Mouse (Mus musculus): Measurements from ENCODE around the gene Fam206a.

Gene Fam206a

GRCm38 (mm10) chr4:56801907-56802668 lies at the start of gene Fam206a, which contains the start of gene Elp1:
Fam206a (plus strand) TSS chr4:56802345.
Elp1 (minus strand) TSS chr4:56802331.
- DNase-seq, result peak; percentile 84 to 88

GRCm38 (mm10) chr4:56756021-56756420 lies 46.1 kb upstream of the Fam206a start:
- no peak for DNase-seq

- no peak for DNase-seq
These were observed 45.1 kb upstream of the Fam206a start for GRCm38 (mm10) chr4:56756966-56757600.

DNA sequence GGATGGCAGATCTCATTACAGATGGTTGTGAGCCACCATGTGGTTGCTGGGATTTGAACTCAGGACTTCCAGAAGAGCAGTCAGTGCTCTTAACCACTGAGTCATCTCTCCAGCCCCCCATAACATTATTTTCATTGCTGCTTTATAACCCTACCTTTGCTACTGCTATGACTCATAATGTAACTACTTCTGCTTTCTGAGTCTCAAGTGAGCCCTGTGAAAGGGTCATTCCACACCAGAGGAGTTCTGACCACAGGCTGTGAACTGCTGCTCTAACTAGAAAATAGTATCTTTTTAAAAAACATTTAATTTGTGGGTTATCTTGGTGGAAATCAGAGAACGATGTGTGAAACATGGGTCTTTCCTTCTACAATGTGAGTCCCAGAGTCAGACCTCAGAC lies 44.5 kb upstream of the Fam206a start:
- no peak for DNase-seq

- no peak for DNase-seq
These were observed 34.3 kb upstream of the Fam206a start for GRCm38 (mm10) chr4:56767861-56768284.

- no peak for DNase-seq
These were observed 33.2 kb upstream of the Fam206a start for GRCm38 (mm10) chr4:56768913-56769312.

GRCm38 (mm10) chr4:56771065-56771464 lies 31.1 kb upstream of the Fam206a start:
- DNase-seq, result no peak

GRCm38 (mm10) chr4:56791373-56791772 lies 10.8 kb upstream of the Fam206a start:
- DNase-seq, result no peak

- no peak for DNase-seq
These were observed 565 bp downstream of the Fam206a start for GRCm38 (mm10) chr4:56802669-56803150.

DNA sequence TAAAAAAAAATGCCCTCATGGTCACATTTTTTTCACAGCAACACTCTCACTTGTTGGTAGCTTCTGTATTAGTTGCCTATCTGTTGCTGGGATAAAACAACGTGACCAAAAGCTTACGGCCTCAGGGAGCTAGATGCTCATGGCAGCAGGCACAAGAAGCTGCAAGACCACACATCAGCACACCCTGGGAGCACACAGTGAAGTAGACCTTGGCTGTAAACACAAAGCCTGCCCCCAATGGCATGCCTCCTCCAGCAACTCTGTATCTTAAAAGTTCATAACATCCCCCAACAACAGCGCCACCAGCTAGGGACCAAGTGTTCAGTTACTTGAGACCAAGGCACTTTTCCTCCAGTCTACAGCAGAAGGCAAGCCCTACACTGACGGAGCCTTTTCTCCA lies 6.9 kb downstream of the Fam206a start:
- DNase-seq, result no peak

DNA sequence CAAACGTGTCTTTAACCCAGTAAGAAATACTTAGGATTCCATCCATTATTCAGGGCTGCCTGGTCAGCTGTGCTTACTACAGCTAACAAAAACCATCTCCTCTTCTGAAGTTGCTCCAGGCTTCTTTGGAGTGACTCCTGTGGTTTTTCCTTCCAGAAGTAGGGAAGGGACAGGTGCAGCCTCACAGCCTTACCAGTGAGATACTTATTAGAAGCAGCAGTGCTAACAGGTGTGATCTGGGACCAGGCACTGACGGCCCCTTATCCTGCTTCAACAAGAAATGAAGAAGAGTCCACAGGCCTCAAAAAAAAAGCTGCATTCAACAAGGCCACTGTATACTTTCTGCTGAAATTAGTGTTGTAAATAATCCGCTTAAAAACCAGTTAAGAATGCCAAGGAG lies 9.5 kb downstream of the Fam206a start:
- no peak for DNase-seq

- no peak for DNase-seq
These were observed 10.0 kb downstream of the Fam206a start for GRCm38 (mm10) chr4:56812096-56812495.

DNA sequence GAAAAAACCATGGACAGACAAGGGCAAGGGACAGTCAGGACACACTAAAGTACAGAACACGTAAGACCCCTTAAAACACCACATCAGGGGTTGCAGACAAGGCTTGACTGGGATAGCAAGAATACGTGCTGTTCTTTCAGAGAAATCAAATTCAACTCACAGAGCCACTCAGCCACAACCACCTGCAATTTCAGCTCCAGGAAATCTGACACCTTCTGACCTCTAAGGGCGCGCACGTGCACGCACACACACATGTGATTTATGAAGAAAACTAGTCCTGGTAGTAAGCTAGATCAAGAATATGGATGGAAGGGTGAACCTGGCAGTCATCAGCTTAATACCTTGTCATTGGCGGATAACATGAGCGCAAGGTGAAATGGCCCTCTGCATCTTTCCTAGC lies 13.0 kb downstream of the Fam206a start:
- no peak for DNase-seq

DNA sequence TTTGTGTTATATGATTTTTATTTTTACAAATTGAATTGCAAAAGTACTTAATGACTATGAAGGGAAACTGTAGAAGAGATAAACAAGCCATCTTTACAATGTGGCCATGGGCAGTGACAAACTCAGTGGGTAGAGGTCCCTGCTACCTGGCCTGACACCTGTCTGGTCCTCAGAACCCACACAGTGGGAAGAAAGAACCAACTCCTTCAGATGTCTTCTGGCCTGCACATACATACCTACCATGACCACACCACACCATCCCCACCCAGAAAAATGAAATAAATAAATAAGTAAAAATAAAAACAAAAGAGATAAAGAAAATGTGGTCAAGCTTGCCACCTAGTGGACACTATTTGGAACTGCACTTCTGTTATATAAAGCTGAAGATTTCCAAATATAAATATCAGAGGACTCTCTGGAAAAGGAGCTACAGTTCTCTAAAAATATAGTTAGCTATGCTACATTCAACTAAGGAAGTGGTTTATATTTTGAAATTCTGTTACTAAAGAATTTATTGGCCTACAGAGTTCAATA lies 17.9 kb downstream of the Fam206a start:
- DNase-seq, result no peak

- DNase-seq, result no peak
These were observed 22.1 kb downstream of the Fam206a start for GRCm38 (mm10) chr4:56824231-56824630.

GRCm38 (mm10) chr4:56828932-56829331 lies 26.8 kb downstream of the Fam206a start:
- DNase-seq, result no peak

GRCm38 (mm10) chr4:56829511-56829921 lies 27.4 kb downstream of the Fam206a start:
- no peak for DNase-seq

GRCm38 (mm10) chr4:56831013-56831609 lies 29.0 kb downstream of the Fam206a start:
- DNase-seq, result no peak

GRCm38 (mm10) chr4:56831998-56832397 lies 29.9 kb downstream of the Fam206a start:
- DNase-seq, result no peak

DNA sequence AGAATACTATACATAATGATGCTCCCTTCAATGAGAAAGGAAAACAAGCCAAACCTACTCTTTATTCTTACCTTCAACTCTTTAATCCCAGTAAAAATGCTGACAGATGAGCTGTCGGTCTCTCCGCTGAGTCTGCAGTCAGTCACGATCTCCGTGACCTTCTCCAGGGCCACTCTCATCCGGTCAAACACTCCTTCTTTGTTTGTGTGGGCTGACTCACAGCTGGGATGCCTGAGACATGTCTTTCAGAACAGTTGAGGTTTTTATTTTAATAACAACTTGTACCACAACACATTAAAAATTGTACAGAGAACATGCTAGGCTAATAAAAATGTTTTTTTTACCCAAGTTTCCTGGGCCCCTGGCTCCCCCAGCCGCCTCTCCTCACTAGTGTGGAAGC lies 35.5 kb downstream of the Fam206a start:
- no peak for DNase-seq

- DNase-seq, result no peak
These were observed 38.2 kb downstream of the Fam206a start for GRCm38 (mm10) chr4:56840297-56840696.

GRCm38 (mm10) chr4:56842501-56842900 lies 40.4 kb downstream of the Fam206a start:
- no peak for DNase-seq

DNA sequence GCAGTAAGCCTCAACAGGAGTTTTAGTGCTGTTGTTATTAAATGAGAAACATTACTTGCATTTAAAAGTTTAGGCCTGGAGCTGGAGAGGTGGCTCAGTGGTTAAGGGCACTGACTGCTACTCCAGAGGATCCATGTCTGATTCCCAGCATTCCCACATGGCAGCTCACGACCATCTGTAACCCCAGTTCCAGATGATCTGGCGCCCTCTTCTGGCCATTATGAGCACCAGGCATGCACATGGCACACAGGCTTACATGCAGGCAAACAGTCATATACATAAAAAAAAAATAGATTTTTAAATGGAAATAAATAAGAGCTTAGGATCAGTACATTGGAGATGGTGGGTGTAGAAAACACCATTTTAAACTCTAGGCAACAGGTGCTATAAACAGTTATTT lies 41.8 kb downstream of the Fam206a start:
- no peak for DNase-seq

- DNase-seq, result no peak
These were observed 42.8 kb downstream of the Fam206a start for GRCm38 (mm10) chr4:56844911-56845310.
